Mouse (Mus musculus) adrenal gland, adult 8-10 months (tissue): ENCODE measurements around the gene Synpo2. TPM values are rescaled to one million over a fixed set of nuclear protein-coding genes. Genes with fewer than 3 reads are reported as not detected.
A peak's percentile ranks its signal among the peaks of the same experiment; 100 is the strongest.

Experiments
- DNase-seq: peaks from one replicate; pipeline ENCODE4 v3.0.0; 2022
- total RNA-seq, 4 experiments: library from RNA; stranded (reverse); gene quantifications; 2 replicates each; pipeline ENCODE4 v1.2.4; 2022

The Synpo2 gene
- total RNA-seq, 4 experiments from 2014 or later, result 13.8 to 31.8 (median 20.3) TPM

- DNase-seq, result no peak
Observed at GRCm38 (mm10) chr3:123204658-123205057, 31.3 kb downstream of the Synpo2 start.

GRCm38 (mm10) chr3:123201798-123202197, 34.2 kb downstream of the Synpo2 start:
- no peak for DNase-seq

DNA sequence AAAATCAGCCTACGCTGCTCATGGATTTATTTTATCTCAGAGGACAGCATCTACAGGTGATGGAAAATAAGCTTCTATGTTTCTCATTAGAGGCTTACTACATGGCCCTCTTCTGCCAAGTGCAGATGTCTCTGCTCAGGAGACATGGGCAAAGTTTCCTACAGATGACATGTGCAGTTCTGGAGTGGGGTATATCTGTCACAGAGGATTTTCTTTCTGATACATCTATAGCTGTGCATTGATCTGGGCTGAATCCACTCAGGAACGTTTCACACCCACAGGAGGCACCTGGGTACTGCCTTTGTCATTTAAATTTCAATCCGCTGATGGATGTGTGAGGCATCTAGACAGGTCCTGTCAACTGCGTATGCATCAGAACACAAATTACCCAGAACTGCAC, 42.2 kb downstream of the Synpo2 start:
- no peak for DNase-seq

GRCm38 (mm10) chr3:123191602-123192001, 44.3 kb downstream of the Synpo2 start:
- DNase-seq, result no peak

GRCm38 (mm10) chr3:123190329-123190728, 45.6 kb downstream of the Synpo2 start:
- no peak for DNase-seq

GRCm38 (mm10) chr3:123189826-123190225, 46.1 kb downstream of the Synpo2 start:
- DNase-seq, result no peak

- no peak for DNase-seq
Observed at GRCm38 (mm10) chr3:123188616-123189230, 47.2 kb downstream of the Synpo2 start.

DNA sequence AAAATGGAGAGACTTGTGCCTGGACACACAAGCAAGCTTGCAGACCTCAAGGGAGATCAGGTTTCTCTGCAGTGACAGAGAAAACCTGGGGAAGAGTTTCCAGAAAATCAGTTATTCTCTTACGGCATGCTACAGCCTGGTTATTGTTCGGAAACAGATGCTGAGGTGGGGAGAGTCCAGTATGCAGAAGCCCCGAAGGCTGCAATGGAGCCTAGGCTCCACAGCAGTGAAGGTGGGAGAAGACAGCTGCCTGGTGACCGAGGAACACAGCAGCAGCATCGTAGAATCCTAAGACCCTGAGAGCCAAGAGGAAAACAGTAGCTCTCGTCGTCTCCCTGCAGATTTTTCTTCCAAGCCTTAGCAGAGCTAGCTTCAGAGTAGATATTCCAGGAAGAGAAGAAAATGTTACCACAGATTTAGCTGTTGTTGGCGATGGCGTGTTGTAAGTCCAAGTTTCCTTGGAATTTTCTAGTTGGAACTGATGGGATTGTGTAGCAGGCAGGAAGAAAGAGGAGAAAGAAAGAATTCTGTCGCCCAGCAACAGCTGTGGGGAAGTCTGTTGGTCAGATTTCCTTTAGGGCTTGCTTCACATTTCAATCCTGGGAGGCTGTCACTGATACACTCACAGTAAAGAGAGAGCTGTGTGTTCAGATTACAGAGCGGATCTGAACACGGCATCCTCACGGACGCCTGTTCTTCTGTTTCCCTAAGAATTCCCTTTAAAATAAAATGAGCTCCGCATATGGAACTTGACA, 48.4 kb downstream of the Synpo2 start:
- DNase-seq, result no peak

- DNase-seq, result no peak
Observed at GRCm38 (mm10) chr3:123185238-123185925, 50.6 kb downstream of the Synpo2 start.

DNA sequence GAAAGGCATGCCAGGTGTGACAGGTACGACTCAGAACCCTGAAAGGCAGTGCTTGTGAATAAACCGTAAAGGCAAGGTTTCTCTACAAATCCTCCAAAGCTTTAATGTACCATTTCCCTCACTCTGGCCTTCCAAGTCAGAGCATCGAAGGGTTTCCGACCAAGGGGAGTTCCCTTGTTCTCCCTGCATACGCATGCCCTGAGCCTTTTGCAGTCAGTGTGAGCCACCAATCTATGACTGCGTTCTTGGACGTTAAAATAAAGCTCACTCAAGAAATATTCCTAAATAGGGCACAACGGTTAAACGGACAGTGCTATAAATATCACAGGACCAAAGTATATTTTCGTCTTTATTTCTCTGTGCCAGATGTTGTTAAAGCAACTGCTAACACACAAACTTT, 51.7 kb downstream of the Synpo2 start:
- DNase-seq, result no peak

- DNase-seq, result no peak
Observed at GRCm38 (mm10) chr3:123179508-123179907, 56.4 kb downstream of the Synpo2 start.

DNA sequence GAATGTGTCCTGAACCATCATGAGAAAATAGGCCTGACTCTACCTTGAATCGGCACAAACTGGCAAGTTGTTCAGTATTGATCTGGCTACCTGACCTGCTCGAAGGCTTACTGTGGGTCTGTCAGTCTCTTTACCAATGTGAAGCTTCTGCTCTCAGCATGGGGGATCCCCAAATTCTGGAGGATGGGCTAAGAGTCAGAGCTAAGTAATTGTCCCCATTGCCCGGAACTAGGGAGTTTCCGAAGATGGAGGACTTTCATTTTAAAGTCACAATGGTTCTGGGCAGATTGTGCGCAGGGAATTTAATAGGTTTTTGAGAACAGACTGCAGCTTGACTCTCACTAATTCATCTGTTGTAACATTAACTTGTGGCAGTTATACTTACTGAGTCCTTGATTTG, 56.9 kb downstream of the Synpo2 start:
- no peak for DNase-seq

GRCm38 (mm10) chr3:123178420-123178819, 57.5 kb downstream of the Synpo2 start:
- DNase-seq, result no peak

DNA sequence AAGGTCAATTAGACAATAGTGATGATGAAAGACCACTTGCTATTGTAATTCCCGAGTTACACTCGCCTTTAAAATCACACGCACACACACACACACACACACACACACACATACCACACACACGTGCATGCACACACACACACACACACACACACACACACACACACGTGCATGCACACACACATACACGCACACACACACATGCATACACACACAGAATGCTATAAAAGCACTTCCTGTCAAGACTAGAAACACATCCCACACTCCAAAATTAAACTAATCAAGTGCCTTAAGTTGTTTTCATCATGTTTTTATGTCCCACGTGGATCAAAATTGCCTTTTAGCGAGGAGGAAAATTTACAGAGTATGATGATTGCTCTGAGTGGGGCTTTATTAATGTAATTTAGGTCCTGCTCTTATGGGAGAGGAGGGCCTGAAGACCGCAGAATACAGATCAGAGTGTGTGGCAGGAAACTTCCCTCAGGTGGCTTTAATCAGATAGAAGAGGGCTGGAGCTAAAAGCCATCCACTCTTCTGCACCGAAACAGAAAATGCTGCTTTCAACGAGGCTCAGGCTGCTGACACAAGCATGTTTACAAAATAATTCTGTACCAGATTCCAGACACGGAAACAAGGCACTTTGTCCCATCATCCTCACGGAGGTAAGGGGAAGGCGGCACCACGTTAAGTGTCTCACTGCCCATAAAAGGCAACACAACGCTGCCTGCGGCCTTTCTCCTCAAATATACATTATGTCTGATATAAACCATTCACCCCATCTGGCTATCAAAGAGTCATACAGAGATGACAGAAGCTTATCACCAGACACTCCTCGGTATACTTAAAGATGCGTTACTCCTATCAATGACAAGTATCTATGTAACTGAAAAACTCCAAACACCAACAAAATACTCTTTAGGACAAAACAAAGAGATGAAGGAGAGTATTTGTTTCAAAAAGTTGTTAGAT, 59.3 kb downstream of the Synpo2 start:
- DNase-seq, result no peak

- DNase-seq, result no peak
Observed at GRCm38 (mm10) chr3:123175142-123175541, 60.8 kb downstream of the Synpo2 start.

DNA sequence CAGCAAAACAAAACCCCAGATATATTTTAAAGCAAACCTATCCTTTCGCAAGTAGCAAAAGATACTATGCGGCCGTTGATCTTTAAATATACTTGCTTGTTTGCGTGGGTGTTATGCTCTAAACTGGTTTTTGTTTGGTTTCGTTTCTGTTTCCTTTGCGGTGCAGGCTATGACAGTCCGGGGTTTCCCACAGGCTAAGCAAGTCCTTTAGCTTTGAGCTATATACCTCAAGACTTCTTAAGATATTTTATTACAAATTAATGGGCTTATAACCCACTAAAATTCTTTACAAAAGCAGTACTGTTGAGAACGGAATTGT, 61.6 kb downstream of the Synpo2 start:
- DNase-seq, result no peak

DNA sequence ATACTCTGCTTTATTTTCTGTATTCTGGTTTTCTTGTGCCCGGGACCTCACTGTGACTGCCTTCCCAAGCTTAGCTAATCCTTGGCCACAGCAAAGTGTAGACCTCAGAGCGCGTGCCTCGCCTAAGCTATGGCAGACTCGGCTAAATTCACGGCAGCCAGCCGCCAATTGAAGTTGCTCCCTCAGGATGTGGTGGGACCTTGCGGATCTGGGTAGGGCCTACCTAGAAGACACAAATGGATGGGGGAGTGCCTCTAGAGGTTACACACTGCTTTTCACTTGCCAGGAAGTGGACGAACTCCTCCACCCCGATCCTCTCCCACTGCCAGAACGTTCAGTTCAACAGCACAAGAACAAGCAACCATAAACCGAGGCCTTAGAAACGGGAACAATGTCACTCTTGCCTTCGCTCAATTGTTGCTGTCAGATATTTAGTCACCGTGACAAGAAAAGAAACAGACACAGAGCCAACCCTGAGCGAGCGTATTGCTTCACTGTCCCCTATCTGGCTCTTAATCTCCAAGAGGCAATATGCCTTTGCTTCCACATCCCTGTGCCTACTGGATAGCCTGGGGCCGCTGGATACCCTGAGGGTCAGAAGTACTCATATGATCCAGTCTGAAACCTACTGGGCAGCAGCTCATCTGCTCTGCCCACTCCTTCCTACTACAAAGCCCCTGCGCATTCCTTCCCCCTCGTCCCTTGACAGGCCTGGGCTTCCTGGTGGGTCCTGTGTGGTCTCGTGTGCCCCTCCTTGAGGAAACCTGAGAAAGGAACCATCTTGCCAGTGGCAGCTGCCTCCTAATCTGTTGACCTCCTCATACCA, 62.2 kb downstream of the Synpo2 start:
- DNase-seq, result no peak

DNA sequence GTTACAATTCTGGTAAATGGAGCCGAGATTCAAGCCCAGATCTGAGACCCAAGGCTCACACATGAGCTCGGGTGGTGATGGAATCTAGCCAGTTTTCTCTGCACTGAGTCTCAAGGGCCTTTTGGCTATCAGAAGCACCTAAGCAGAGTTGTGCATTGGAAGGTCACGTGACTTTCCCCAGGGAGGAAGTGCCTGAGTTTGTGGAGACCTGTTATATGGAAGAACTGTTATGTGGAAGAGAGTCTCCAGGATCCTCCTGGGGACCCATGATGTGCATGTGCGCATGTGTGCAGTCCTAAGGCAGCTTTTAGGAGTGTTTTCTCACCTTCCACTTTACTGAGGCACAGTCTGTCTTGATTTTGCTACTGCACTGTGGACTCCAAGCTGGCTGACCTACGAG, 63.8 kb downstream of the Synpo2 start:
- DNase-seq, result no peak

DNA sequence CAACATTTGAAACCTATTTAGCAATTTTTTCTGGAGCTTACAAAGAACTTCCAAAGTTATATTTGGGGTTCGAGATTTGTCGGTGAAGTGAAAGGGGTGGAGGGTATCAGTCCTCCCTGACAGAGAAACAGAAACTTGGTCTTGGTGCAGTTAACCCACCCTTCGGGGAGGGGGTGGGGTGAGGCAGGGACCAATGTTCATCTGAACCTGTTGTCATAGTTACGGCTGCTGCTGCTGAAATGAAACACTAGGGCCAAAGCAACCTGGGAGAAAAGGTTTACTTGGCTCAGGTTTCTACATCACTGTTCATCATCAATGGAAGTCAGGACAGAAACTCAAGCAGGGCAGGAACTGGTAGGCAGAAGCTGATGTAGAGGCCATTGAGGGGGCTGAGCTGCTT, 66.6 kb downstream of the Synpo2 start:
- DNase-seq, result no peak

GRCm38 (mm10) chr3:123168815-123169214, 67.1 kb downstream of the Synpo2 start:
- peak; percentile 30 for DNase-seq

- no peak for DNase-seq
Observed at GRCm38 (mm10) chr3:123166450-123166849, 69.5 kb downstream of the Synpo2 start.

DNA sequence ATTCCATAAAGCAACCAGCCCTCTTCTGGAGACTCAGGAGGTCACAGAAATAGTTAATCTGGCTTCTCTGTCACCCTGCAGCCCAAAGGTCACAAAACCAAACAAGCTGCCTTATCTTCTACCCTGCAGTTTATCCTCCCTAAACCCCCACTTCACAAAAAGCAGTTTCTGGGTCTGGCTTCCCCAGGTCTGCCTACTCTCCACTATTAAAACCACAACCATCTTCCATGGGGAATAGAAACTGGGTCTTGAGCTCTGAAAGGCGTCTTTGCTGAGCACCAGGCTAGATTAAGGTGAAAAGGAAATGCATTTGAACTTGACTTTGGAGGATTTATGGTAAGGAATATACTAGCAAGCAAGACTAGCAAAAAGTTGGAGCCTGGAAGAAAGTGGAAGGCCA, 71.8 kb downstream of the Synpo2 start:
- DNase-seq, result no peak
